Mouse (Mus musculus) testis, adult 2 months (tissue): ENCODE results near the gene Olfr251.

Source experiments
- CTCF ChIP-seq: fragments of 200-500 bp; IDR thresholded peaks from 2 replicates; pipeline ENCODE4 v1.5.1; 2012; ENCODE audit warnings: low read depth, mild to moderate bottlenecking, inconsistent platforms, low read length, moderate library complexity; ENCODE audit not compliant: control insufficient read depth, insufficient read depth, insufficient replicate concordance
- POLR2A ChIP-seq: fragments of 200-500 bp; IDR thresholded peaks from 2 replicates; pipeline ENCODE4 v1.6.1; 2012; ENCODE audit warnings: low read depth, mild to moderate bottlenecking, inconsistent platforms, low read length, moderate library complexity; ENCODE audit not compliant: control insufficient read depth

- TF ChIP-seq POLR2A (no peak), CTCF (no peak)
These were observed 28.8 kb upstream of the Olfr251 start, which contains the start of gene Olfr898 for GRCm38 (mm10) chr9:38348111-38348510.
